Mouse (Mus musculus) liver (tissue): Measurements from ENCODE around the gene Nqo1.

ENCODE experiments used
- DNase-seq: peaks from one replicate; pipeline ENCODE4 v3.0.0-alpha.2; 2020; ENCODE audit warnings: mixed read lengths

The Nqo1 gene

GRCm38 (mm10) chr8:107401866-107402265 lies 1.1 kb downstream of the Nqo1 start:
- no peak for DNase-seq

GRCm38 (mm10) chr8:107399495-107399894 lies 3.5 kb downstream of the Nqo1 start:
- DNase-seq: no peak

GRCm38 (mm10) chr8:107397665-107398064 lies 5.3 kb downstream of the Nqo1 start:
- no peak for DNase-seq

GRCm38 (mm10) chr8:107396106-107396670 lies 6.8 kb downstream of the Nqo1 start:
- no peak for DNase-seq

GRCm38 (mm10) chr8:107395397-107395796 lies 7.6 kb downstream of the Nqo1 start:
- no peak for DNase-seq

- DNase-seq: peak; percentile 24
Observed at GRCm38 (mm10) chr8:107391136-107391516, 11.9 kb downstream of the Nqo1 start.

GRCm38 (mm10) chr8:107390476-107391135 lies 12.4 kb downstream of the Nqo1 start:
- DNase-seq: no peak

GRCm38 (mm10) chr8:107389557-107389956 lies 13.4 kb downstream of the Nqo1 start:
- DNase-seq: no peak

GRCm38 (mm10) chr8:107387861-107388260 lies 15.1 kb downstream of the Nqo1 start:
- peak; percentile 50 for DNase-seq

- DNase-seq: no peak
Observed at GRCm38 (mm10) chr8:107386642-107387041, 16.4 kb downstream of the Nqo1 start.

GRCm38 (mm10) chr8:107386171-107386570 lies 16.8 kb downstream of the Nqo1 start:
- no peak for DNase-seq

- DNase-seq: no peak
Observed at GRCm38 (mm10) chr8:107385063-107385462, 17.9 kb downstream of the Nqo1 start.

- DNase-seq: no peak
Observed at GRCm38 (mm10) chr8:107384651-107385050, 18.4 kb downstream of the Nqo1 start.

GRCm38 (mm10) chr8:107382898-107383297 lies 20.1 kb downstream of the Nqo1 start:
- DNase-seq: no peak

GRCm38 (mm10) chr8:107381666-107382065 lies 21.3 kb downstream of the Nqo1 start:
- no peak for DNase-seq

GRCm38 (mm10) chr8:107380734-107381133 lies 22.3 kb downstream of the Nqo1 start:
- no peak for DNase-seq

GRCm38 (mm10) chr8:107377346-107377745 lies 25.7 kb downstream of the Nqo1 start:
- no peak for DNase-seq

- no peak for DNase-seq
Observed at GRCm38 (mm10) chr8:107370311-107370710, 32.7 kb downstream of the Nqo1 start.
